Mouse (Mus musculus) brain, embryonic 14.5 days (tissue): ENCODE results near the gene Abtb2.

ENCODE experiments used
- CTCF ChIP-seq: fragments of 200-500 bp; IDR thresholded peaks from 2 replicates; pipeline ENCODE4 v1.5.1; 2012; ENCODE audit warnings: inconsistent platforms, mild to moderate bottlenecking, moderate library complexity, borderline replicate concordance; ENCODE audit not compliant: insufficient read depth, insufficient read length; ENCODE audit errors: extremely low read depth
- POLR2A ChIP-seq: fragments of 200-500 bp; IDR thresholded peaks from 2 replicates; pipeline ENCODE4 v1.6.1; 2012; ENCODE audit warnings: mild to moderate bottlenecking, inconsistent platforms, borderline replicate concordance; ENCODE audit not compliant: poor library complexity, insufficient read depth, insufficient read length, severe bottlenecking; ENCODE audit errors: extremely low read depth

GRCm38 (mm10) chr2:103625349-103625932, 59.3 kb downstream of the Abtb2 start:
- TF ChIP-seq CTCF = no peak
- TF ChIP-seq POLR2A = no peak
